Mouse (Mus musculus): ENCODE data around the gene Gm42906. TPM values are rescaled to one million over a fixed set of nuclear protein-coding genes. Genes with fewer than 3 reads are reported as not detected.

Gm42906 gene
- polyA plus RNA-seq, 1 experiment from 2014 or later = not detected

GRCm38 (mm10) chr5:151230427-151230826 lies 197.5 kb downstream of the Gm42906 start:
- no peak overlapping the region for H3K9ac ChIP-seq (replicated peaks)
- TF ChIP-seq EP300 (IDR thresholded peaks at IDR 0.05; ENCODE audit: low read depth) (no peak), CTCF (IDR thresholded peaks at IDR 0.05; ENCODE audit: low read depth) (no peak)
- no peak for DNase-seq
- H3K36me3 ChIP-seq (replicated peaks; ENCODE audit: insufficient read depth, low read length) = no peaks in the 10 kb centered on the region
- H3K4me1 ChIP-seq (ENCODE audit: insufficient read depth) = peaks cover 3% of the 10 kb centered on the region; the same call in 1 of the 2 replicates
- H3K9me3 ChIP-seq (ENCODE audit: low read length) = no peaks in the 10 kb centered on the region
- 88% methylated on average over 4 of the region's 4 CpGs for WGBS (ENCODE audit: insufficient replicate concordance)
- H3K27ac ChIP-seq (ENCODE audit: low read depth) = no peak overlapping the region
- no peak overlapping the region for H3K4me2 ChIP-seq (ENCODE audit: low read depth, low read length)
- H3K4me3 ChIP-seq (ENCODE audit: low read depth, low read length) = no peak overlapping the region
- H3K27me3 ChIP-seq (ENCODE audit: insufficient read depth, low read length) = peaks cover 15% of the 10 kb centered on the region; the same call in 1 of the 2 replicates
- ATAC-seq = no peak

GRCm38 (mm10) chr5:151228367-151229005 lies 199.5 kb downstream of the Gm42906 start:
- H3K4me1 ChIP-seq (ENCODE audit: insufficient read depth) = peaks cover 3% of the 10 kb centered on the region; the same call in 1 of the 2 replicates
- WGBS (ENCODE audit: insufficient replicate concordance) = 63% methylated on average over 13 of the region's 13 CpGs
- no peak for TF ChIP-seq CTCF (IDR thresholded peaks at IDR 0.05; ENCODE audit: low read depth)
- TF ChIP-seq EP300 (IDR thresholded peaks at IDR 0.05; ENCODE audit: low read depth) = no peak
- H3K27me3 ChIP-seq (ENCODE audit: insufficient read depth, low read length) = peaks cover 8% of the 10 kb centered on the region; the same call in 1 of the 2 replicates
- no peak for DNase-seq
- no peak overlapping the region for H3K9ac ChIP-seq (replicated peaks)
- H3K27ac ChIP-seq (ENCODE audit: low read depth) = no peak overlapping the region
- H3K36me3 ChIP-seq (replicated peaks; ENCODE audit: insufficient read depth, low read length) = no peaks in the 10 kb centered on the region
- H3K9me3 ChIP-seq (ENCODE audit: low read length) = no peaks in the 10 kb centered on the region
- ATAC-seq = no peak
- no peak overlapping the region for H3K4me3 ChIP-seq (ENCODE audit: low read depth, low read length)
- H3K4me2 ChIP-seq (ENCODE audit: low read depth, low read length) = no peak overlapping the region

- Histone ChIP-seq H3K27me3 (ENCODE audit: insufficient read depth, low read length) (no peaks in the 10 kb centered on the region), H3K4me3 (ENCODE audit: low read depth, low read length) (no peak overlapping the region), H3K9me3 (ENCODE audit: low read length) (no peaks in the 10 kb centered on the region), H3K4me2 (ENCODE audit: low read depth, low read length) (no peak overlapping the region), H3K27ac (ENCODE audit: low read depth) (no peak overlapping the region), H3K36me3 (replicated peaks; ENCODE audit: insufficient read depth, low read length) (no peaks in the 10 kb centered on the region), H3K4me1 (ENCODE audit: insufficient read depth) (no peaks in the 10 kb centered on the region), H3K9ac (replicated peaks) (no peak overlapping the region)
- 69% methylated on average over 4 of the region's 4 CpGs for WGBS (ENCODE audit: insufficient replicate concordance)
- no peak for TF ChIP-seq CTCF (IDR thresholded peaks at IDR 0.05; ENCODE audit: low read depth)
- no peak for DNase-seq
- ATAC-seq = no peak
These were observed 204.1 kb downstream of the Gm42906 start for GRCm38 (mm10) chr5:151223696-151224366.

DNA sequence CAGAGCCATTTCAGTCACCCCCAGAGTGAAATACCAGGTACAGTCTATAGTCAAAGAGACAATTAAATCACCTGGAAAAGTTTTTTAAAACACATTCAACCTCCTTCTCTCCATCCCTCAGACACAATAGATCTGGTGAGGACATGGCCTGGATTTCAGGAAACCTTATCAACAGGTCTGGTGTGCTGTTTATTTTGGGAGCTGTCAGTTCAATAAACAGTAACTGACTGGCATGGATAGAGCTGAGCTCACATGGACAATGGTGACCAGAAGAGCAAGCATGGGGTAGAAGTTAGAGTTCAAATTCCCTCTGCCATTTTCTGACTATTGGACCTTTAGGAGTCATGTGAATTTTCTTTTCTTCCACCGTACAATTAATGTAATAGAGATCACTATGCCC lies 205.2 kb downstream of the Gm42906 start:
- no peak for ATAC-seq
- whole genome bisulfite sequencing (ENCODE audit: insufficient replicate concordance) = 83% methylated on average over 1 of the region's 1 CpGs
- H3K27ac ChIP-seq (ENCODE audit: low read depth) = no peak overlapping the region

GRCm38 (mm10) chr5:151218689-151219115 lies 209.3 kb downstream of the Gm42906 start:
- ATAC-seq (no peak), DNase-seq (no peak)
- Histone ChIP-seq H3K4me2 (ENCODE audit: low read depth, low read length) (no peak overlapping the region), H3K4me1 (ENCODE audit: insufficient read depth) (no peaks in the 10 kb centered on the region), H3K36me3 (replicated peaks; ENCODE audit: insufficient read depth, low read length) (no peaks in the 10 kb centered on the region), H3K27ac (ENCODE audit: low read depth) (no peak overlapping the region), H3K9me3 (ENCODE audit: low read length) (no peaks in the 10 kb centered on the region), H3K27me3 (ENCODE audit: insufficient read depth, low read length) (no peaks in the 10 kb centered on the region), H3K4me3 (ENCODE audit: low read depth, low read length) (no peak overlapping the region), H3K9ac (replicated peaks) (no peak overlapping the region)
- 60% methylated on average over 6 of the region's 6 CpGs for WGBS (ENCODE audit: insufficient replicate concordance)
- TF ChIP-seq CTCF (IDR thresholded peaks at IDR 0.05; ENCODE audit: low read depth) (no peak), EP300 (IDR thresholded peaks at IDR 0.05; ENCODE audit: low read depth) (no peak)

More for the DNA sequence above, 205.2 kb downstream of the Gm42906 start:
- Histone ChIP-seq H3K27me3 (ENCODE audit: insufficient read depth, low read length) (no peaks in the 10 kb centered on the region), H3K4me2 (ENCODE audit: low read depth, low read length) (no peak overlapping the region), H3K9ac (replicated peaks) (no peak overlapping the region), H3K4me3 (ENCODE audit: low read depth, low read length) (no peak overlapping the region), H3K9me3 (ENCODE audit: low read length) (no peaks in the 10 kb centered on the region), H3K4me1 (ENCODE audit: insufficient read depth) (no peaks in the 10 kb centered on the region), H3K36me3 (replicated peaks; ENCODE audit: insufficient read depth, low read length) (no peaks in the 10 kb centered on the region)
- TF ChIP-seq EP300 (IDR thresholded peaks at IDR 0.05; ENCODE audit: low read depth) (no peak), CTCF (IDR thresholded peaks at IDR 0.05; ENCODE audit: low read depth) (no peak)
- no peak for DNase-seq

- no peak for ATAC-seq
- H3K4me3 ChIP-seq (ENCODE audit: low read depth, low read length) = no peak overlapping the region
- 79% methylated on average over 3 of the region's 3 CpGs for WGBS (ENCODE audit: insufficient replicate concordance)
- H3K9ac ChIP-seq (replicated peaks) = no peak overlapping the region
- no peaks in the 10 kb centered on the region for H3K4me1 ChIP-seq (ENCODE audit: insufficient read depth)
- no peaks in the 10 kb centered on the region for H3K9me3 ChIP-seq (ENCODE audit: low read length)
- H3K27me3 ChIP-seq (ENCODE audit: insufficient read depth, low read length) = no peaks in the 10 kb centered on the region
- TF ChIP-seq EP300 (IDR thresholded peaks at IDR 0.05; ENCODE audit: low read depth) = no peak
- no peak for TF ChIP-seq CTCF (IDR thresholded peaks at IDR 0.05; ENCODE audit: low read depth)
- H3K4me2 ChIP-seq (ENCODE audit: low read depth, low read length) = no peak overlapping the region
- H3K27ac ChIP-seq (ENCODE audit: low read depth) = no peak overlapping the region
- no peaks in the 10 kb centered on the region for H3K36me3 ChIP-seq (replicated peaks; ENCODE audit: insufficient read depth, low read length)
- no peak for DNase-seq
These were observed 214.9 kb downstream of the Gm42906 start for GRCm38 (mm10) chr5:151213097-151213496.

Measured in liver, postnatal 0 days (tissue).